Mouse (Mus musculus) heart, postnatal 0 days (tissue): ENCODE measurements around the gene Rassf2. TPM values are rescaled to one million over a fixed set of nuclear protein-coding genes. Genes with fewer than 3 reads are reported as not detected.

ENCODE experiments used
- ATAC-seq: fragments of 200-750 bp; cut with Nextera tagmentation; 2 replicates; pipeline ENCODE4 v1.8.0; 2017; ENCODE audit warnings: low read depth, moderate number of reproducible peaks, moderate library complexity; ENCODE audit not compliant: insufficient read depth
- DNase-seq: peaks from one replicate; pipeline ENCODE4 v3.0.0-alpha.2; 2016; ENCODE audit warnings: low spot score
- H3K27ac ChIP-seq: fragments of 300-500 bp; sonication (generic); 2 replicates; pipeline ENCODE4 v1.5.1; 2014; ENCODE audit warnings: low read depth, mild to moderate bottlenecking
- H3K27me3 ChIP-seq: fragments of 300-500 bp; sonication (generic); 2 replicates; pipeline ENCODE4 v1.6.1; 2014; ENCODE audit warnings: low read length, mixed read lengths; ENCODE audit not compliant: control insufficient read depth, insufficient read depth
- H3K36me3 ChIP-seq: fragments of 300-500 bp; sonication (generic); replicated peaks from 2 replicates; pipeline ENCODE4 v1.6.1; 2014; ENCODE audit warnings: low read length, mixed read lengths; ENCODE audit not compliant: control insufficient read depth, insufficient read depth
- H3K4me1 ChIP-seq: fragments of 300-500 bp; sonication (generic); 2 replicates; pipeline ENCODE4 v1.6.1; 2014; ENCODE audit warnings: antibody characterized with exemption; ENCODE audit not compliant: control insufficient read depth, insufficient read depth
- H3K4me2 ChIP-seq: fragments of 300-500 bp; sonication (generic); 2 replicates; pipeline ENCODE4 v1.6.1; 2014; ENCODE audit warnings: low read depth, mild to moderate bottlenecking, low read length, moderate library complexity
- H3K4me3 ChIP-seq: fragments of 300-500 bp; sonication (generic); 2 replicates; pipeline ENCODE4 v1.5.1; 2014; ENCODE audit warnings: low read depth, low read length
- H3K9ac ChIP-seq: fragments of 300-500 bp; sonication (generic); replicated peaks from 2 replicates; pipeline ENCODE4 v1.6.1; 2014; ENCODE audit warnings: low read depth, low read length, mixed read lengths
- H3K9me3 ChIP-seq: fragments of 300-500 bp; sonication (generic); replicated peaks from 2 replicates; pipeline ENCODE4 v1.6.1; 2016; ENCODE audit warnings: low read length; ENCODE audit not compliant: control insufficient read depth
- CTCF ChIP-seq: IDR thresholded peaks from 2 replicates; pipeline ENCODE4 v1.5.1; 2016; ENCODE audit warnings: antibody characterized with exemption, control low read depth, low read depth
- EP300 ChIP-seq: IDR thresholded peaks from 2 replicates; pipeline ENCODE4 v1.6.1; 2016; ENCODE audit warnings: antibody characterized with exemption, low read depth
- WGBS: fragments of 180-500 bp; shearing (Covaris S2); extraction: QIAGEN DNeasy Blood & Tissue Kit; methylation state at CpG from one replicate; pipeline ENCODE4 v1.1.7; 2014; 5-methylcytosine and 5-hydroxymethylcytosine counted together
- polyA plus RNA-seq: library from polyadenylated mRNA; unstranded; fragments of >200 nt; fragmentation: Nextera tagmentation; extraction: Ambion mirVana; gene quantifications from 2 replicates; pipeline ENCODE4 v1.2.1, GENCODE M21; 2015
- total RNA-seq: library from RNA; depleted of rRNA; stranded (reverse); fragments of >200 nt; gene quantifications from 2 replicates; pipeline ENCODE4 v1.2.3, GENCODE M21; 2014; ENCODE audit warnings: low replicate concordance

The Rassf2 gene
- total and polyA plus RNA-seq, 2 experiments from 2014 or later, result 2.7 to 5.2 TPM

GRCm38 (mm10) chr2:132013152-132013551 is 16.9 kb downstream of the Rassf2 start:
- Histone ChIP-seq H3K9ac (no peak overlapping the region), H3K27me3 (no peaks in the 10 kb centered on the region), H3K36me3 (peaks cover 17% of the 10 kb centered on the region), H3K9me3 (no peaks in the 10 kb centered on the region), H3K4me3 (no peak overlapping the region), H3K4me2 (no peak overlapping the region), H3K4me1 (no peaks in the 10 kb centered on the region), H3K27ac (no peak overlapping the region)
- TF ChIP-seq EP300 (no peak), CTCF (no peak)
- no peak for ATAC-seq
- WGBS, result 84% methylated on average over 4 of the region's 4 CpGs
- DNase-seq, result no peak

- WGBS, result 95% methylated on average over 2 of the region's 2 CpGs
- no peak overlapping the region for H3K9ac ChIP-seq
- no peaks in the 10 kb centered on the region for H3K27me3 ChIP-seq
- H3K36me3 ChIP-seq, result peaks cover 17% of the 10 kb centered on the region
- H3K4me3 ChIP-seq, result no peak overlapping the region
- peaks cover 14% of the 10 kb centered on the region; the same call in 1 of the 2 replicates for H3K4me1 ChIP-seq
- DNase-seq (no peak), ATAC-seq (no peak)
- H3K9me3 ChIP-seq, result no peaks in the 10 kb centered on the region
- H3K27ac ChIP-seq, result no peak overlapping the region
- H3K4me2 ChIP-seq, result no peak overlapping the region
- TF ChIP-seq CTCF, result no peak
- TF ChIP-seq EP300, result no peak
Observed at GRCm38 (mm10) chr2:132010781-132011180, 19.3 kb downstream of the Rassf2 start.

- 71% methylated on average over 4 of the region's 4 CpGs for WGBS
- no peaks in the 10 kb centered on the region for H3K27me3 ChIP-seq
- ATAC-seq, result no peak
- no peaks in the 10 kb centered on the region for H3K9me3 ChIP-seq
- H3K4me2 ChIP-seq, result no peak overlapping the region
- H3K4me3 ChIP-seq, result no peak overlapping the region
- peaks cover 25% of the 10 kb centered on the region for H3K36me3 ChIP-seq
- no peak overlapping the region for H3K27ac ChIP-seq
- no peak for DNase-seq
- H3K4me1 ChIP-seq, result peaks cover 14% of the 10 kb centered on the region; the same call in 1 of the 2 replicates
- TF ChIP-seq CTCF, result no peak
- TF ChIP-seq EP300, result no peak
- no peak overlapping the region for H3K9ac ChIP-seq
Observed at GRCm38 (mm10) chr2:132008186-132008585, 21.9 kb downstream of the Rassf2 start.

GRCm38 (mm10) chr2:132007475-132007819 is 22.6 kb downstream of the Rassf2 start:
- DNase-seq (no peak), ATAC-seq (no peak)
- Histone ChIP-seq H3K27me3 (no peaks in the 10 kb centered on the region), H3K4me2 (no peak overlapping the region), H3K4me3 (no peak overlapping the region), H3K9ac (no peak overlapping the region), H3K9me3 (no peaks in the 10 kb centered on the region), H3K4me1 (peaks cover 14% of the 10 kb centered on the region; the same call in 1 of the 2 replicates), H3K27ac (no peak overlapping the region), H3K36me3 (peaks cover 25% of the 10 kb centered on the region)
- 63% methylated on average over 6 of the region's 6 CpGs for WGBS
- no peak for TF ChIP-seq EP300
- no peak for TF ChIP-seq CTCF

GRCm38 (mm10) chr2:132006561-132007474 is 23.2 kb downstream of the Rassf2 start:
- peak; percentile 63 for ATAC-seq
- H3K27ac ChIP-seq, result peak overlapping the region; percentile 41

More at GRCm38 (mm10) chr2:132006561-132007474, 23.2 kb downstream of the Rassf2 start:
- TF ChIP-seq CTCF (no peak), EP300 (0 out of 2 replicates have a peak, but pooled peaks have one; percentile 7)
- Histone ChIP-seq H3K4me2 (no peak overlapping the region), H3K4me3 (no peak overlapping the region), H3K9me3 (no peaks in the 10 kb centered on the region), H3K36me3 (peaks cover 24% of the 10 kb centered on the region), H3K9ac (no peak overlapping the region), H3K4me1 (peaks cover 14% of the 10 kb centered on the region; the same call in 1 of the 2 replicates), H3K27me3 (no peaks in the 10 kb centered on the region)
- DNase-seq, result peak; percentile 43
- 63% methylated on average over 18 of the region's 18 CpGs for WGBS
